Mouse (Mus musculus) lung, adult 2 months (tissue): ENCODE measurements at regions not wholly inside any gene's neighbourhood (a gene's known extent, or its start where the extent isn't known, plus 50 kb on each side); places are given as distances from the start of the nearest gene placed in this dataset.

Source experiments
- CTCF ChIP-seq: fragments of 200-500 bp; IDR thresholded peaks from 2 replicates; pipeline ENCODE4 v1.5.1; 2011; ENCODE audit warnings: mild to moderate bottlenecking, low read length, control low read depth; ENCODE audit not compliant: insufficient read depth
- POLR2A ChIP-seq: fragments of 200-500 bp; IDR thresholded peaks from 2 replicates; pipeline ENCODE4 v1.6.1; 2011; ENCODE audit warnings: low read depth, mild to moderate bottlenecking, control low read depth, low read length, borderline replicate concordance; ENCODE audit errors: extremely low read depth

DNA sequence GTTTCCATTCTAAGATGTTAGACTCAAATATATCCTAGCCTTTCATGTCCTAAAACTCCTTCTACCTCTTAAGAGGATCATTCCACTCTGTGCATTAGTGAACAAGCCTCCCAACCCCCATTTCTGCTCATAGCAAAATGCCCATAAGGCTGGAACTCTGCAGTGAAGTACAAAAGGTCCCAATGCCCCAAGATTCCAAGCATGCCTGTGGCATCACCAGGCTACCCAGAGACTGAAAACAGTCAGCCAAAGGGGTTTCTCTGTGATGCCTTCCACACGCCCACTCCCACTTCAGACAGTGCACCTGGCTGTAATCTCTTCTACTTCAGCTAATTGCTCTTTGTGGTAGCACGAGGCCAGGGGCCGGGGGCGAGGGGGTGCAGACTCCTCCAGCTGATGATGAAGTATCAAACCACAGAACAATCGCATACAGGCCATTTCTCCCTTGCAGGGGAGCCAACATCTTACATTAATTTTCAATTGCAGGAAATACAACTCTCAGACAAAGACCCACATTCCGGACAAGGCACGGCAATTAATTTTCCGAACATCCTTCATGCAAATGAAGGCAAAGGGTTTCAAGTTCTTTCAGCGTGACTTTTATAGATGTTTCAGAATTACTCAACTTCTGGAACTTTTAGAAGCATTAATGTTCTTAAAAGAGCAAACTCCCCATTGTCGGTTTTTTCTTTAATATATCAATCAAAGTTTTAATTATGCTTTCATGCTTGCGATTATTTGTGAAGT lies 313.6 kb downstream of the 1500009L16Rik start:
- TF ChIP-seq CTCF (no peak), POLR2A (no peak)
